Mouse (Mus musculus): ENCODE measurements around the gene Rnf145.

Rnf145 gene

GRCm38 (mm10) chr11:44613411-44614180 is 94.8 kb downstream of the Rnf145 start:
- DNase-seq (ENCODE audit: extremely low read depth, low read depth), result no peak

Data from MEL-GATA-1-ER (cell line).